Mouse (Mus musculus) spleen, adult 2 months (tissue): ENCODE measurements at regions not wholly inside any gene's neighbourhood (a gene's known extent, or its start where the extent isn't known, plus 50 kb on each side); places are given as distances from the start of the nearest gene placed in this dataset.

Experiments used
- CTCF ChIP-seq: fragments of 200-500 bp; IDR thresholded peaks from 2 replicates; pipeline ENCODE4 v1.5.1; 2011; ENCODE audit warnings: mild to moderate bottlenecking, inconsistent platforms; ENCODE audit not compliant: insufficient read depth, insufficient read length, insufficient replicate concordance; ENCODE audit errors: extremely low read depth
- POLR2A ChIP-seq: fragments of 200-500 bp; IDR thresholded peaks from 2 replicates; pipeline ENCODE4 v1.6.1; 2011; ENCODE audit warnings: low read depth, low read length, inconsistent platforms

- TF ChIP-seq CTCF (no peak), POLR2A (no peak)
Measured at GRCm38 (mm10) chr8:39923741-39924140, 751.1 kb upstream of the Adam24 start.
